Mouse (Mus musculus) right cerebral cortex, adult 2 months (tissue): ENCODE measurements around the gene Rpl24.

Experiments
- DNase-seq, 2 experiments: peaks; one replicate each; pipeline ENCODE4 v3.0.0; 2021 to 2022; ENCODE audit warnings: low spot score in 2 of 2

Rpl24 gene

GRCm38 (mm10) chr16:55970416-55970815 is 4.3 kb downstream of the Rpl24 start:
- DNase-seq, result no peak

GRCm38 (mm10) chr16:55971735-55972615 is 5.9 kb downstream of the Rpl24 start:
- no peak for DNase-seq

GRCm38 (mm10) chr16:55972626-55973201 is 6.6 kb downstream of the Rpl24 start:
- DNase-seq, result no peak

- peak; percentile 98 to 99 for DNase-seq
Measured at GRCm38 (mm10) chr16:55973431-55974255, 7.6 kb downstream of the Rpl24 start, which contains the start of gene Zbtb11. Gene Zbtb11, plus strand, starts transcription at chr16:55973883.

DNA sequence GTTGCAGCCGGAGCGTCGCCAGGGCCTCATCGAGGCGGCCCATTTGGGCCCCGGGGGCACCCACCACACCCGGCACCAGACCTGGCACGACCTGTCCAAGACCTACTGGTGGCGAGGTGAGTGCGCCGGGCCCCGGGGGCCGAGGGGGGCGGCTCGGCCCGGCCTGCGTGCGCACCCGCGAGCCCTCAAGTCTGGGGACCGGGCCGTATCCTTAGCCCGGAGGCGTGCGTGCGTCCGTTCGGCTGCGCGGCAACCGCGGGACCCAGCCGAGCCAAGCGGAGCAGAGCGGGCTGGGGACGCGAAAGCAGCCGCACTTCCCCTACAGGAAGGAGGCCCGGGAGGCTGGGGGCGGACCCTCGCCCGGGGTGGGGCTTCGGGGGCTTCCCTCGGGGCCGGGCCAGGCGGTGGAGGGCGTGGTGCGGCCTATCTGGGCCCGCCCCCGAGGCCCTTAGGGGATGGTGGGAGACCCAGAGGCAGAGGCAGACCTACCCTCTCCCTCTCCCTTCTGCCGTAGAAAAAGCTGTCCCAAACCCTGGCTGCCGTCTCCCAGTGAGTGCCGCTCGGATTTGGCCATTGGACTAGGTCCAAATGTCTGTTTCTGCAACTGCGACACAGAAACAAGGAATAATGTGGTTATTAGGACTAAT is 8.3 kb downstream of the Rpl24 start:
- DNase-seq, result peak; percentile 73 to 77

DNA sequence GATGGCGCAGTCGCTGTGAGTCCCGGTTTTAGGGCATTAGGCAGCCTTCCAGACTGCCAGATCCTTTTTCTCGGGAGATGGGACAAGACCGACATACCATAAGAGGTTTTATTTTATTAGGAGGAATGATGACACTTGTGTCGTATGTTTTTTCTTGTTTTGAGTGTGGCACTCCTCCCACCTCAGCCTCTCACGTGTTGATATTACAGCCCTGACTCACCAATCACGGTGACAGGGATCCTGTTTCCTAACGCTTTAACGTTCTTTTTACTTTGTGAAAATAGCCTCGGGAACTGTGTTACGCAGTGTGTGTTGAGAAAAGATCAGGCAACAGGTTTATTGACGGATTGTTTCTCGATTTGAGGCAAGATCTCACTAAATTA is 8.8 kb downstream of the Rpl24 start:
- peak; percentile 39 to 44 for DNase-seq

DNA sequence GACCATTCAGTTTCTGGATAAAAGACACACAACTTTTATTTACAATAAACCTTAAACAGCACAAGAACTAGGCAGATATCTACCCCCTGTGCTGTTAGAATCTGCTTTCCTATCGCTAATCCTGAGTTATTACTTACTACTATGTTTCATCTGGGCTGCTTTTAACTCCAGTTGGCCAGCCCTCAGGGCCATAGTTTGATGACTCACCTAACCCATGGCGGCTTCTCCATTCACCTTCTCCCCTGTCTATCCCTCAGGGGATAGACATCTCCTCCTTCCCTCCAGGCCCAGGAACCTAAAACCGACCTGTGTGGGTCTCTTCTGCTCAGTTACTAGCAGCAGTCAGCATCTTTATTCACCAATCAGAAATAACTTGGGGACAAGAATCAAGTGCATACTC is 19.9 kb downstream of the Rpl24 start:
- DNase-seq, result no peak

DNA sequence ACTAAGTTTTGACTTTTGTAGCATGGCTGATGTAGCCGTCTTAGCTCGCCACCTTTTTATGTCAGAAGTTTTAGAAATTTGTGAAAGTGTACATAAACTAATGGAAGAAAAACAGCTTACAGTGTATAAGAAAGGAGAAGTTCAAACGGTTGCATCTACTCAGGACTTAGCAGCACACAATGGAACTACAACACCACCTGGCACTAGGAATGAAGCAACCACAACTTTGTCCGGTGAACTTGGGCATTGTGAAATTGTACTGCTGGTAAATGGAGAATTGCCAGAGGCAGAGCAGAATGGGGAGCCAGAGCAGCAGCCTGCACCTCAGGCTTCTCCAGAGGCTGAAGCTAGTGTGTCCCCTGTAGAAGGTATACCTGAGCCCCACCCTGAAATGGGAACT is 24.2 kb downstream of the Rpl24 start:
- no peak for DNase-seq

- no peak for DNase-seq
Measured at GRCm38 (mm10) chr16:55994235-55994634, 28.2 kb downstream of the Rpl24 start.

- DNase-seq, result peak in 1 of 2 experiments; percentile 20
Measured at GRCm38 (mm10) chr16:56006798-56007197, 40.7 kb downstream of the Rpl24 start.

DNA sequence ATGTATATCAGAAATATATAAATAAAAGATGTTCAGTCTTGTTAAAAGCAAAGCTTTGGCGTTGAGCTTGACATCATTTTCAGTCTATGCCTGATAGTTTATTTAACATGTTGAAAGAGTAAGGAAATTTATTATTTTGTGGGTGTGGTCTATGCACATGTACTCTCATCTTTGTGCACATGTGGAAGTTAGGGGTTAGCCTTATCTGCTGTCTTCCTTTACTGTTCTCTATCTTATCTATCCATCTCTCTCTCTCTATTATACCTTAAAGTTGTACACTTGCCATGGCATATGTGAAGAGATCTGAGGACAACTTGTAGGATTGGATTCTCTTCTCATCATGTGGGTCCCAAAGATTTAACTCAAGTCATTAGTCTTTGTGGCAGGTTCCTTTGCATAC is 42.8 kb downstream of the Rpl24 start:
- DNase-seq, result no peak

GRCm38 (mm10) chr16:56012789-56013743 is 47.0 kb downstream of the Rpl24 start:
- no peak for DNase-seq

DNA sequence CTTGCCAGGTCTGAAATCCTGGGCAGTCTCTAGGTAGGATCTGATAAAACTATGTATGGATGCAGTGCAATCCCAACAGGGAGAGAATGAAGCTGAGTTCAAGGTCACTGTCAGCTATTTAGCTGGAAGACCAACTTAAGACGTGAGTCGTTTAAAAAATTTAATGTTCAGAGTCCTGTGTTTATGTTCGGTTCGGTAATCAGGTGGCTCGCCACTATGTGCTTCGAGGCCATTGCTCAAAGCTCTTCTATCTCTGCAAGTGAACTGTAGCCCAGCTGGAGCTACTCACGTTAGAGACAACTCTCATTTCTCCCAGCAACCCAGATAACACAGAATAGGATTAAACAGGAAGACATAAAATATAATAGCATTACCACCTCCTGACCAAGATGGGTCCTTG is 48.0 kb downstream of the Rpl24 start:
- no peak for DNase-seq

- DNase-seq, result no peak
Measured at GRCm38 (mm10) chr16:56019660-56020059, 53.6 kb downstream of the Rpl24 start.
